Mouse (Mus musculus): ENCODE measurements around the gene Olfr1264. TPM values are rescaled to one million over a fixed set of nuclear protein-coding genes. Genes with fewer than 3 reads are reported as not detected.

Gene Olfr1264
- polyA plus RNA-seq (2012; rRNA removed): not detected in 2 replicates

DNA sequence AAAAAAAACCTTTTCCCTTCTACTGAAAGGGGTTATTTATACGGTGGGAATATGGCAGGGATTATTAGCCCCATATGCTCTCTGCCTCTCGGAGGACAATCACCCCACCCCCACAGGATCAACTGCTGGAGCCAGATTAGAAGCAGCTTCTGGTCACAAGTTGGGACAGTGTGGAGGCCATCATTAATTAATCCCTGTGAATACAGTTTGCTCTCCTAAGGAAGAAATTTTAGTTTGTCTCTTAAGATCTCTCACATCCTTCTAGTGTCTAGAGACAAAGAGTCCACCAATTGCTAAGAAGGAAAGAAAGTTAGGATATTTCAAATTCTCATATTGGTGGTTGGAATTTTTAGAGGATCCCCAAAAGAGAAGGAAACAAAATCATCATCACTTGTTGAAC, at the start of gene Olfr1264:
Gene Olfr1264 (minus strand): TSS at position 101 of the 400 bp plus-strand sequence.
- WGBS: 76% methylated on average over 2 of the region's 2 CpGs
- Histone ChIP-seq H3K4me3 (ENCODE audit: low read depth, low read length) (no peak within 1 kb of the TSS), H3K36me3 (ENCODE audit: control insufficient read depth, insufficient read depth, low read length) (no peaks in the 10 kb centered on the region), H3K27ac (ENCODE audit: insufficient read depth, low read depth, low read length) (no peak within 1 kb of the TSS), H3K4me1 (ENCODE audit: control insufficient read depth, insufficient read depth, insufficient read length, low read length) (no peaks in the 10 kb centered on the region), H3K27me3 (ENCODE audit: control insufficient read depth, insufficient read depth, low read length) (no peaks in the 10 kb centered on the region)
- no peak for TF ChIP-seq CTCF (IDR thresholded peaks at IDR 0.05; ENCODE audit: extremely low read depth, insufficient read length, insufficient replicate concordance, low read depth, low read length)
- TF ChIP-seq POLR2A (IDR thresholded peaks at IDR 0.05; ENCODE audit: low read depth, low read length): no peak

DNA sequence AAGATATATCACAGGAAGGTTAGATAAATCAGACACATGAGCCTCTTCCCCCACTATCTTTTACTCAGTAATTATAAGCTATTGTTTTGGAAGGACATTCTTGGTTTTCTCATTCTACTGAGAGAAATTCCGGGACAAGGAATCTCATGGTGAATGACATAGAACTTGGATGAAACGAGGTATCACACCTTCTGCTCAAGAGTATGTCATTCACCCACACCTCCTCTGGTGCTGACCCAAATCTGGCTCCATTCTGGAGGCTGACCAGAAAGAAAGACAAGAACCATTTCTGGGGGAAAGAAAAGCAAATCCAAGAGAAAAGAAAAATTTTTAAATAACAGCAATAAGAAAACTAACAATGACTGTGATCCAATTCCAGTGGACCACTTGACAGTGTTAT, 44.7 kb upstream of the Olfr1264 start:
- WGBS: 67% methylated on average over 2 of the region's 2 CpGs
- H3K4me3 ChIP-seq (ENCODE audit: low read depth, low read length): no peak overlapping the region
- H3K27me3 ChIP-seq (ENCODE audit: control insufficient read depth, insufficient read depth, low read length): no peaks in the 10 kb centered on the region
- no peak overlapping the region for H3K27ac ChIP-seq (ENCODE audit: insufficient read depth, low read depth, low read length)
- H3K36me3 ChIP-seq (ENCODE audit: control insufficient read depth, insufficient read depth, low read length): no peaks in the 10 kb centered on the region
- TF ChIP-seq CTCF (IDR thresholded peaks at IDR 0.05; ENCODE audit: extremely low read depth, insufficient read length, insufficient replicate concordance, low read depth, low read length): no peak
- TF ChIP-seq POLR2A (IDR thresholded peaks at IDR 0.05; ENCODE audit: low read depth, low read length): no peak
- no peaks in the 10 kb centered on the region for H3K4me1 ChIP-seq (ENCODE audit: control insufficient read depth, insufficient read depth, insufficient read length, low read length)

DNA sequence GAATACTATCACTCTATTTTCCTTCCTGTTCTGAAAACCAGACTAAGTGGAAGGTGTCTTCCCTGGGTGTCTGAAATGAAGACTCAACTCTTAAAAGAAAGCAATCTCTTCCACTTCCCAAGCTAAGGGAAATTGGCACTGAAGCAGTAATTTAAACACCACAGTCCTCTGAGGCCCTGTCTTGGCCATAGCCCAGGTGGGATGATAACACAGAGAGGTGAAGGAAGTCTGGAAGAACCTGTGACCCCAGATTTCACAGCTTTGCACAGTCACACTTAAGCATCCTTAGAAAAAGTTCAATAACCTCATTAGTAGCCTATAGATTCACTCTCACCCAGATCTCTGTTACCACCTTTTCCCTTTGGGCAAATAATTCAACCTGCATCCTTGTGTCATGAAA, 38.1 kb upstream of the Olfr1264 start, which contains the start of gene Olfr140:
Gene Olfr140 (minus strand): TSS at position 101 of the 400 bp plus-strand sequence.
- H3K36me3 ChIP-seq (ENCODE audit: control insufficient read depth, insufficient read depth, low read length): no peaks in the 10 kb centered on the region
- H3K4me1 ChIP-seq (ENCODE audit: control insufficient read depth, insufficient read depth, insufficient read length, low read length): no peaks in the 10 kb centered on the region
- H3K27me3 ChIP-seq (ENCODE audit: control insufficient read depth, insufficient read depth, low read length): no peaks in the 10 kb centered on the region
- no peak within 1 kb of the TSS for H3K4me3 ChIP-seq (ENCODE audit: low read depth, low read length)
- TF ChIP-seq POLR2A (IDR thresholded peaks at IDR 0.05; ENCODE audit: low read depth, low read length): no peak
- H3K27ac ChIP-seq (ENCODE audit: insufficient read depth, low read depth, low read length): no peak within 1 kb of the TSS

DNA sequence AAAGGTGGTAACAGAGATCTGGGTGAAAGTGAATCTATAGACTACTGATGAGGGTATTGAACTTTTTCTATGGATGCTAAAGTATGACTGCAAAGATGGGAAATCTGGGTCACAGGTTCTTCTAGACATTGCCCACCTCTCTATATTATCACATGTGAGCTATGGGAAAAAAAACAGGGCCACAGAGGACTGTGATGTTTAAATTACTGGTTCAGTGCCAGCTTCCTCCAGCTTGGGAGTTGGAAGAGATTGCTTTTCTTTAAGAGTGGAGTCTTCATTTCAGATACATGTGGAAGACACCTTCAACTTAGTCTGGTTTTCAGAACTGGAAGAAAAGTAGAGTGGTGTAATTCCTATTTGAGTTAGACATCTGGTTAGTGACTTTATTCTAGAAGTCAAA, 9.7 kb upstream of the Olfr1264 start, which contains the start of gene Olfr1265:
Gene Olfr1265 (plus strand): TSS at position 301 of the 400 bp plus-strand sequence.
- Histone ChIP-seq H3K27me3 (ENCODE audit: control insufficient read depth, insufficient read depth, low read length) (no peaks in the 10 kb centered on the region), H3K27ac (ENCODE audit: insufficient read depth, low read depth, low read length) (no peak within 1 kb of the TSS), H3K36me3 (ENCODE audit: control insufficient read depth, insufficient read depth, low read length) (no peaks in the 10 kb centered on the region), H3K4me1 (ENCODE audit: control insufficient read depth, insufficient read depth, insufficient read length, low read length) (no peaks in the 10 kb centered on the region), H3K4me3 (ENCODE audit: low read depth, low read length) (no peak within 1 kb of the TSS)
- TF ChIP-seq CTCF (IDR thresholded peaks at IDR 0.05; ENCODE audit: extremely low read depth, insufficient read length, insufficient replicate concordance, low read depth, low read length): no peak
- no peak for TF ChIP-seq POLR2A (IDR thresholded peaks at IDR 0.05; ENCODE audit: low read depth, low read length)

DNA sequence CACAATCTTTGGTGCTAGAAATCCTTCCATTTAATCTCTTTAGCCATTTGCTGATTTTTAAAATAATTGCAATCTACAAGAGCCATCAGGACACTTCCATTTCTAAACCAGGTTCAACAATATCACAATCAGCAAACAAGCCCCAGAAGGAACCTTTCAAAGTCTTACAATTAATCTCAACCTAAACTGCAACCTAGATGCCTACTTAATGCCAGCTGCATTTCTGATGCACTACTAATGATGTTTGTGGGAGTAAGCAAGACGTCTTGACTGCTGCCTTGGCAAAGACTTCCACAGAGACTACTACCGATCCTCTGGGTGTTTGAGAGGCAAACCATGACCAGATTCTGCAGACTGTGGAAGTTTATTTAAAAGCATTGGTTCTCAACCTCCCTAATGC, 13.5 kb downstream of the Olfr1264 start, which contains the start of gene Olfr1263:
Gene Olfr1263 (plus strand): TSS at position 301 of the 400 bp plus-strand sequence.
- H3K4me1 ChIP-seq (ENCODE audit: control insufficient read depth, insufficient read depth, insufficient read length, low read length): no peaks in the 10 kb centered on the region
- H3K4me3 ChIP-seq (ENCODE audit: low read depth, low read length): no peak within 1 kb of the TSS
- TF ChIP-seq POLR2A (IDR thresholded peaks at IDR 0.05; ENCODE audit: low read depth, low read length) (no peak), CTCF (IDR thresholded peaks at IDR 0.05; ENCODE audit: extremely low read depth, insufficient read length, insufficient replicate concordance, low read depth, low read length) (no peak)
- no peak within 1 kb of the TSS for H3K27ac ChIP-seq (ENCODE audit: insufficient read depth, low read depth, low read length)
- WGBS: 84% methylated on average over 2 of the region's 2 CpGs
- H3K36me3 ChIP-seq (ENCODE audit: control insufficient read depth, insufficient read depth, low read length): no peaks in the 10 kb centered on the region
- no peaks in the 10 kb centered on the region for H3K27me3 ChIP-seq (ENCODE audit: control insufficient read depth, insufficient read depth, low read length)

DNA sequence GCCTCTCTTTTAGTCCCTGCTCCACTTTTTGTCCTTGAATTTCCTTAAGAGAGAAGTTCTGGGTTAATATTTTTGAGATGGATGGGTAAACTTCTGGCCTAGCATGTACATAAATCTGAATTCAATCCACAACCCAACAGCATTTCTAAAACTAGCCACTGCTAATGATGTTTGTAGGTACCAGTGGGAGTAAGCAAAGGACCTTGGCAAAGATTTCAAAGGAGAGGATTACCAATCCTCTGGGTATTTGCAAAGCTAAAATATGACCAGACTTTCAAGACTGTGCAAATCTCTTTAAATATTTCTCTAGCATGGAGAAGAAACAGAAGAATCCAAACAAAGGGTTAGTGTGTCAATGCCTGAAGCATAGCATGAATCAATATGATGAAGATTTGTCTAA, 25.5 kb downstream of the Olfr1264 start, which contains the start of gene Olfr1262:
Gene Olfr1262 (plus strand): TSS at position 301 of the 400 bp plus-strand sequence.
- Histone ChIP-seq H3K27ac (ENCODE audit: insufficient read depth, low read depth, low read length) (no peak within 1 kb of the TSS), H3K36me3 (ENCODE audit: control insufficient read depth, insufficient read depth, low read length) (no peaks in the 10 kb centered on the region), H3K4me1 (ENCODE audit: control insufficient read depth, insufficient read depth, insufficient read length, low read length) (no peaks in the 10 kb centered on the region), H3K4me3 (ENCODE audit: low read depth, low read length) (no peak within 1 kb of the TSS), H3K27me3 (ENCODE audit: control insufficient read depth, insufficient read depth, low read length) (no peaks in the 10 kb centered on the region)
- TF ChIP-seq POLR2A (IDR thresholded peaks at IDR 0.05; ENCODE audit: low read depth, low read length) (no peak), CTCF (IDR thresholded peaks at IDR 0.05; ENCODE audit: extremely low read depth, insufficient read length, insufficient replicate concordance, low read depth, low read length) (no peak)

DNA sequence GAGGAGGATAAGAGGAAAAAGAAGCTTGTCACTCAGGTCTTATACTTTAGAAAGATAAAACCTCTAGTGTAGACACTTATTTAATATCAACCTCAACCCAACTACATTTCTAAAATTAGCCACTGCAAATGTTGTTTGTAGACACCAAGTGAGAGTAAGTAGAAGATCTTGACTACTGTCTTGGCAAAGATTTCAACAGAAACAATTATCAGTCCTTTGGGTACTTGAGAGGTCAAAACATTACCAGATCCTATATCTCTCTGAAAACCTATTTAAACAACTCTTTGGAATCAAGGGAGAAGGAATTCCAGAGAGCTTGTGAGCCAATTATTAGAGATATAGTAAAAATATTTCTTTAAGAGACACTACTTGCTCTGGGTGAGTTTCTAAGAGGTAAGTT, 34.5 kb downstream of the Olfr1264 start, which contains the start of gene Olfr1261:
Gene Olfr1261 (plus strand): TSS at position 301 of the 400 bp plus-strand sequence.
- Histone ChIP-seq H3K4me1 (ENCODE audit: control insufficient read depth, insufficient read depth, insufficient read length, low read length) (no peaks in the 10 kb centered on the region), H3K4me3 (ENCODE audit: low read depth, low read length) (no peak within 1 kb of the TSS), H3K36me3 (ENCODE audit: control insufficient read depth, insufficient read depth, low read length) (no peaks in the 10 kb centered on the region), H3K27ac (ENCODE audit: insufficient read depth, low read depth, low read length) (no peak within 1 kb of the TSS), H3K27me3 (ENCODE audit: control insufficient read depth, insufficient read depth, low read length) (no peaks in the 10 kb centered on the region)
- TF ChIP-seq CTCF (IDR thresholded peaks at IDR 0.05; ENCODE audit: extremely low read depth, insufficient read length, insufficient replicate concordance, low read depth, low read length): no peak
- TF ChIP-seq POLR2A (IDR thresholded peaks at IDR 0.05; ENCODE audit: low read depth, low read length): no peak
